Mouse (Mus musculus) CH12.LX (cell line): ENCODE results near the gene Dad1. TPM values are rescaled to one million over a fixed set of nuclear protein-coding genes. Genes with fewer than 3 reads are reported as not detected.

ENCODE experiments used
- DNase-seq: peaks from one replicate; pipeline ENCODE4 v3.0.0-alpha.2; 2013; ENCODE audit errors: extremely low read depth
- H3K27ac ChIP-seq: 2 replicates; pipeline ENCODE4 v1.5.1; 2012; ENCODE audit warnings: low read depth, mild to moderate bottlenecking, control low read depth, moderate library complexity; ENCODE audit not compliant: insufficient read depth
- H3K27me3 ChIP-seq: replicated peaks from 2 replicates; pipeline ENCODE3; 2012; ENCODE audit warnings: inconsistent platforms
- H3K36me3 ChIP-seq, 2 experiments: replicated peaks in 1 of 2; 2 replicates each; pipeline versions ENCODE3 to v1.6.1; 2012; ENCODE audit warnings: inconsistent platforms in 1 of 2, low read length in 1 of 2, mild to moderate bottlenecking in 1 of 2, mixed read lengths in 1 of 2, moderate library complexity in 1 of 2; ENCODE audit not compliant: control insufficient read depth in 1 of 2, insufficient read depth in 1 of 2
- H3K4me1 ChIP-seq, 2 experiments: 2 replicates each; pipeline ENCODE4 v1.6.1; 2012; ENCODE audit warnings: inconsistent platforms in 1 of 2, moderate library complexity in 1 of 2; ENCODE audit not compliant: insufficient read depth in 2 of 2, control insufficient read depth in 1 of 2
- H3K4me2 ChIP-seq: 2 replicates; pipeline ENCODE4 v1.6.1; 2012; ENCODE audit warnings: low read depth, mild to moderate bottlenecking, control low read depth; ENCODE audit not compliant: poor library complexity, insufficient read depth, severe bottlenecking
- H3K4me3 ChIP-seq, 3 experiments: fragments of 150-350 bp in 1 of 3; sonication (generic) in 1 of 3; replicated peaks in 1 of 3; 2 replicates each; pipeline versions ENCODE3 to v1.5.1; 2011 to 2012; ENCODE audit warnings: low read depth in 2 of 3, low read length in 2 of 3, mild to moderate bottlenecking in 2 of 3, moderate library complexity in 2 of 3, control low read depth in 1 of 3, improper control_type of control experiment in 1 of 3, inconsistent platforms in 1 of 3, mixed read lengths in 1 of 3; ENCODE audit not compliant: poor library complexity in 1 of 3
- H3K79me2 ChIP-seq: replicated peaks from 2 replicates; pipeline ENCODE4 v1.6.1; 2012; ENCODE audit warnings: mild to moderate bottlenecking, moderate library complexity; ENCODE audit not compliant: control insufficient read depth, poor library complexity, insufficient read depth, severe bottlenecking; ENCODE audit errors: extremely low read depth
- H3K9ac ChIP-seq: 2 replicates; pipeline ENCODE4 v1.6.1; 2012; ENCODE audit warnings: low read depth, mild to moderate bottlenecking, control low read depth, moderate library complexity; ENCODE audit not compliant: insufficient read depth
- H3K9me3 ChIP-seq: replicated peaks from 2 replicates; pipeline ENCODE3; 2012; ENCODE audit warnings: low read length, inconsistent platforms, mixed read lengths
- BHLHE40 ChIP-seq: IDR thresholded peaks from 2 replicates; pipeline ENCODE4 v1.6.1; 2011; ENCODE audit warnings: mild to moderate bottlenecking, low read depth, low read length, improper control_type of control experiment
- CHD1 ChIP-seq: IDR thresholded peaks from 2 replicates; pipeline ENCODE4 v1.6.1; 2012; ENCODE audit warnings: low read depth, low read length, improper control_type of control experiment, inconsistent platforms
- CTCF ChIP-seq, 2 experiments: IDR thresholded peaks in 1 of 2; conservative IDR thresholded peaks in 1 of 2; 2 replicates each; pipeline ENCODE4 v1.5.1; 2011 to 2012; ENCODE audit warnings: low read depth in 2 of 2, low read length in 2 of 2, improper control_type of control experiment in 1 of 2, inconsistent platforms in 1 of 2, mild to moderate bottlenecking in 1 of 2, moderate library complexity in 1 of 2
- E2F4 ChIP-seq: IDR thresholded peaks from 2 replicates; pipeline ENCODE4 v1.6.1; 2011; ENCODE audit warnings: low read depth, low read length, improper control_type of control experiment; ENCODE audit not compliant: insufficient replicate concordance
- ELF1 ChIP-seq: IDR thresholded peaks from 2 replicates; pipeline ENCODE4 v1.6.1; 2014; ENCODE audit warnings: low read depth, mild to moderate bottlenecking, inconsistent platforms, low read length, improper control_type of control experiment
- EP300 ChIP-seq: IDR thresholded peaks from 2 replicates; pipeline ENCODE4 v1.6.1; 2011; ENCODE audit warnings: low read length, improper control_type of control experiment
- IRF4 ChIP-seq: IDR thresholded peaks from 2 replicates; pipeline ENCODE4 v1.6.1; 2014; ENCODE audit warnings: low read depth, mild to moderate bottlenecking, inconsistent platforms, low read length, improper control_type of control experiment
- JUND ChIP-seq: conservative IDR thresholded peaks from 2 replicates; pipeline ENCODE4 v1.6.1; 2011; ENCODE audit warnings: low read depth, low read length, improper control_type of control experiment
- KAT2A ChIP-seq: IDR thresholded peaks from 2 replicates; pipeline ENCODE4 v1.6.1; 2012; ENCODE audit warnings: low read length, improper control_type of control experiment, inconsistent platforms; ENCODE audit not compliant: insufficient replicate concordance
- MAX ChIP-seq: IDR thresholded peaks from 2 replicates; pipeline ENCODE4 v1.6.1; 2011; ENCODE audit warnings: low read length, improper control_type of control experiment
- MAZ ChIP-seq: IDR thresholded peaks from 2 replicates; pipeline ENCODE4 v1.6.1; 2012; ENCODE audit warnings: low read depth, mild to moderate bottlenecking, inconsistent platforms, low read length, improper control_type of control experiment, moderate library complexity
- MEF2A ChIP-seq: IDR thresholded peaks from 2 replicates; pipeline ENCODE4 v1.6.1; 2014; ENCODE audit warnings: low read depth, mild to moderate bottlenecking, inconsistent platforms, low read length, improper control_type of control experiment, borderline replicate concordance
- NELFE ChIP-seq: IDR thresholded peaks from 2 replicates; pipeline ENCODE4 v1.6.1; 2011; ENCODE audit warnings: low read depth, low read length, improper control_type of control experiment
- NRF1 ChIP-seq: IDR thresholded peaks from 2 replicates; pipeline ENCODE4 v1.6.1; 2014; ENCODE audit warnings: low read depth, mild to moderate bottlenecking, inconsistent platforms, low read length, improper control_type of control experiment, moderate library complexity
- PAX5 ChIP-seq: IDR thresholded peaks from 2 replicates; pipeline ENCODE4 v1.6.1; 2012; ENCODE audit warnings: low read length, inconsistent platforms, mixed read lengths
- POLR2A ChIP-seq: IDR thresholded peaks from 2 replicates; pipeline ENCODE4 v1.6.1; 2011; ENCODE audit warnings: low read depth, mild to moderate bottlenecking, improper control_type of control experiment, low read length
- POLR2AphosphoS2 ChIP-seq: IDR thresholded peaks from 2 replicates; pipeline ENCODE4 v1.6.1; 2011; ENCODE audit warnings: low read depth, low read length, improper control_type of control experiment
- RAD21 ChIP-seq: IDR thresholded peaks from 2 replicates; pipeline ENCODE4 v1.6.1; 2011; ENCODE audit warnings: low read depth, mild to moderate bottlenecking, low read length, improper control_type of control experiment, moderate library complexity
- SMC3 ChIP-seq: IDR thresholded peaks from 2 replicates; pipeline ENCODE4 v1.6.1; 2011; ENCODE audit warnings: low read depth, low read length, improper control_type of control experiment
- TBP ChIP-seq: conservative IDR thresholded peaks from 2 replicates; pipeline ENCODE4 v1.6.1; 2011; ENCODE audit warnings: low read depth, low read length, improper control_type of control experiment
- TCF12 ChIP-seq: IDR thresholded peaks from 2 replicates; pipeline ENCODE4 v1.6.1; 2014; ENCODE audit warnings: low read depth, mild to moderate bottlenecking, inconsistent platforms, low read length, improper control_type of control experiment
- UBTF ChIP-seq: IDR thresholded peaks from 2 replicates; pipeline ENCODE4 v1.6.1; 2012; ENCODE audit warnings: low read depth, mild to moderate bottlenecking, inconsistent platforms, low read length, improper control_type of control experiment, moderate library complexity
- ZC3H11A ChIP-seq: IDR thresholded peaks from 2 replicates; pipeline ENCODE4 v1.6.1; 2012; ENCODE audit warnings: low read depth, mild to moderate bottlenecking, inconsistent platforms, low read length, improper control_type of control experiment
- ZMIZ1 ChIP-seq: IDR thresholded peaks from 2 replicates; pipeline ENCODE4 v1.6.1; 2012; ENCODE audit warnings: low read depth, mild to moderate bottlenecking, inconsistent platforms, low read length, improper control_type of control experiment
- ZNF384 ChIP-seq: IDR thresholded peaks from 2 replicates; pipeline ENCODE4 v1.6.1; 2012; ENCODE audit warnings: low read depth, low read length, improper control_type of control experiment, inconsistent platforms
- dilution Hi-C: fragments of 300-500 bp; cut with MboI; formaldehyde crosslinking; loops from 2 replicates; pipeline ENCODE4 v1.14.3; 2020; ENCODE audit warnings: low sequenced_read_pairs; ENCODE audit not compliant: extremely low pct_unique_long_range_greater_than_20kb, extremely low pct_ligation_motif_present
- in situ Hi-C: fragments of 300-500 bp; cut with MboI; formaldehyde crosslinking; loops from 3 replicates; pipeline ENCODE4 v1.14.3; 2019; ENCODE audit warnings: low sequenced_read_pairs, low pct_ligation_motif_present, low pct_unique_long_range_greater_than_20kb, mixed read lengths
- polyA plus RNA-seq: library from polyadenylated mRNA; unstranded; fragments of >175 nt; gene quantifications from 2 replicates; pipeline ENCODE4 v1.2.1, GENCODE M21; 2012; ENCODE audit warnings: low read depth; ENCODE audit not compliant: insufficient read length
- total RNA-seq, 2 experiments: library from RNA; depleted of rRNA; stranded (reverse); fragments of 300-350 nt in 1 of 2; fragments of >200 nt in 1 of 2; gene quantifications; 2 replicates each; pipeline ENCODE4 v1.2.3; 2012 to 2014

The Dad1 gene
- total and polyA plus RNA-seq, 3 experiments: 161 to 287 (median 279) TPM

GRCm38 (mm10) chr14:54228501-54228900, 25.4 kb downstream of the Dad1 start:
- Histone ChIP-seq H3K27ac (peak overlapping the region; percentile 85), H3K4me1 (peaks cover 29 to 91% of the 10 kb centered on the region in 2 experiments), H3K4me3 (peak overlapping the region in 1 of 3 experiments; percentile 23)

GRCm38 (mm10) chr14:54227911-54228451, 25.9 kb downstream of the Dad1 start:
- DNase-seq: peak; percentile 83
- Histone ChIP-seq H3K27me3 (no peaks in the 10 kb centered on the region), H3K79me2 (no peaks in the 10 kb centered on the region), H3K4me1 (peaks cover 32 to 91% of the 10 kb centered on the region in 2 experiments), H3K4me2 (peak overlapping the region; percentile 85), H3K9ac (peak overlapping the region; percentile 48), H3K27ac (peak overlapping the region; percentile 94), H3K9me3 (no peaks in the 10 kb centered on the region), H3K36me3 (no peaks in the 10 kb centered on the region), H3K4me3 (peak overlapping the region in 2 of 3 experiments; percentile 22 to 29)
- TF ChIP-seq JUND: no peak
- peak; percentile 59 for TF ChIP-seq IRF4
- TF ChIP-seq ZC3H11A: peak; percentile 74
- TF ChIP-seq KAT2A: no peak
- peak; percentile 79 to 94 for TF ChIP-seq CTCF (conservative IDR thresholded peaks at IDR 0.05 in 1 of 2, IDR thresholded peaks at IDR 0.05 in 1 of 2; ENCODE audit: low read depth in 2 of 2, low read length in 2 of 2)
- no peak for TF ChIP-seq CHD1
- TF ChIP-seq NRF1: 0 out of 2 replicates have a peak, but pooled peaks have one; percentile 31
- peak; percentile 79 for TF ChIP-seq RAD21
- 0 out of 2 replicates have a peak, but pooled peaks have one; percentile 13 for TF ChIP-seq TBP
- peak; percentile 20; the same call in 1 of the 2 replicates for TF ChIP-seq ZNF384
- TF ChIP-seq SMC3: peak; percentile 92
- in situ Hi-C loops (loop anchor here (5.0 kb wide), 1 partner anchor 161 kb away; no protein-coding TSS in a partner anchor), dilution Hi-C loops (no loop called here)

More at GRCm38 (mm10) chr14:54228501-54228900, 25.4 kb downstream of the Dad1 start:
- H3K36me3 ChIP-seq: no peaks in the 10 kb centered on the region
- H3K9me3 ChIP-seq: no peaks in the 10 kb centered on the region
- TF ChIP-seq IRF4 (no peak), EP300 (no peak), ZNF384 (no peak), E2F4 (no peak), TCF12 (no peak), BHLHE40 (no peak), KAT2A (no peak), ELF1 (no peak), MEF2A (no peak), CHD1 (no peak), SMC3 (no peak), MAZ (no peak), JUND (no peak), UBTF (no peak), POLR2A (no peak), PAX5 (no peak), ZMIZ1 (no peak), MAX (no peak), NELFE (no peak), POLR2AphosphoS2 (no peak)
- no peak for DNase-seq
- H3K4me2 ChIP-seq: peak overlapping the region; percentile 85
- no peaks in the 10 kb centered on the region for H3K79me2 ChIP-seq
- dilution Hi-C loops (no loop called here), in situ Hi-C loops (loop anchor here (5.0 kb wide), 1 partner anchor 161 kb away; no protein-coding TSS in a partner anchor)
- H3K9ac ChIP-seq: peak overlapping the region; percentile 16
- H3K27me3 ChIP-seq: no peaks in the 10 kb centered on the region
